Mouse (Mus musculus) embryo, embryonic 10 days (tissue): ENCODE measurements around the gene Atp5d.
A peak's percentile ranks its signal among the peaks of the same experiment; 100 is the strongest.

Experiments used
- DNase-seq: peaks from one replicate; pipeline ENCODE4 v3.0.0-alpha.2; 2015; ENCODE audit warnings: low spot score

Gene Atp5d

GRCm38 (mm10) chr10:80138553-80139438, at the start of gene Atp5d:
Gene Atp5d (plus strand): TSS chr10:80138632.
- DNase-seq: peak; percentile 74

DNA sequence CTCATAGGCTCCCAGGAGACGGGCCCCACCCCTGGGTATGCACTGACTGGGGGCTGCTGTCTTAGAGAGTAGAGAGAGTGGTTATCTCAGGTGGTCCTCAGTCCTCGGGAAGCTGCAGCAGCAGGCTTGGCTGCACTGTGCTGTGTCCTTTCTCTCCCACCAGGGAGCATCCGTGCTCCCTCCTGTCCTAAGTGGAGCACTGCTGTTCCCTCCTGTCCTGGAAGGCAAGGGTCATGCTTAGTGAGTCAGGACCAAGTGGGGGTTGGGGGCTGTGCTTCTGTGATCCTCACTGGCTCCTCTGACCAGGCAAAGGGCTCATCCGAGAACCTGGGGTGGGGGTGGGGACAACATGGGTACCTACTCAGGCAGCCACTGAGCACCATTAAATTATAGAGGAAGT, 49.3 kb upstream of the Atp5d start:
- DNase-seq: peak; percentile 28

DNA sequence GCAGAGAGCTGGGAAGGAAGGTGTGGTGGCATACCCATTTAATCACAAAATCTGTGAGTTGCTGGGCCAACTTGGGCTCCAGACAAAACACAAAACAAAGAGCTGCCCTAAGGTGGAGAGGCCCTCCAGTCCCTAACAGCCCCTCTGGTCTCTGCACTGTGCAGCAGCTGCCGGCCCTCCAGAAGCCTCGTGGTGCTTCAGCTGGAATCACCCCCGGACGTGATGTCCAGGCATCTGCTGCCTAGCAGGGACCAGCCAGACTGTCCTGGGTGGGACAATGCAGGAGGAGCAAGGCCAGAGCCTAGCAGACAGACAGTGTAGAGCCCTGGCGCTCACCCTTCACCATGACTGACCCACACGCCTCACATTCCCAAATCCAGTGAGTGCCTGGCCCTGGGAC, 46.9 kb upstream of the Atp5d start:
- no peak for DNase-seq

GRCm38 (mm10) chr10:80092690-80093089, 45.7 kb upstream of the Atp5d start:
- no peak for DNase-seq

DNA sequence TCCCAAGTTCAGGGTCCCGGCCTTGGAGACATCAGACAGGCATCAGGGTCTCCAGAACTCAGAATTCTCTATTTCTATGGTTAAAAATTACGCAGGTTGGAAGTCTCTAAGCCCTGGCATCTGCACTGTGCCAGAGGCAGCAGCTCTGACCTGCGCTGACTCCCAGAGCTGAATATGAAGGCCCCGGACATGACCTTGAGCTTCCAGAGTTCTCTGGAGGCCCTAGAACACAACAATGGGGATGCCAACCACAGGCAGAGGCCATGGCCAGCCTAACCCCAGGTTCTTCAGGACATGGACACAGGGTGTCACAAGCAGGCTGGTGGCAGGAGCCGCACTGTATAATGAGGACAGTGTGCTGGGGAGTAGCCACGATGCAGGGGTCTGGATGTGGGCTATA, 44.3 kb upstream of the Atp5d start:
- no peak for DNase-seq

DNA sequence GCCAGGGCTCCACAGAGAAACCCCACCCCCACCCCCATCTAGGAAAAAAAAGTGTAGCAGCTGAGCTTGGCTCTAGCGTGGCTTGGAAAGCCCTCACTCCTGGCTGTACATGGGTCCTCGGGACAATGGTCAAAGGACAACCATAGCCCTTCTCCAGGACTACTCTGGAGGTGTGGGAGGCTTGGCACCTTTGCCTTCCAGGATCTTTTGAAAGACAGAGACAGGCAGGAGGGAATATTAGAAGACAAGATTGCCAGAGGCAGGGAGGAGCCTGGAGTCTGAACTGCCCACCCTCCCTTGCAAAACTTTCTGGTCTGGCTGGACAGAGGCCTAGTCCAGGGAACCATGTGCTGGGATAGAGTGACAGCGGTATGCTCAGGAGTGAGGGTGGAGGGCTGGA, 43.7 kb upstream of the Atp5d start:
- no peak for DNase-seq

DNA sequence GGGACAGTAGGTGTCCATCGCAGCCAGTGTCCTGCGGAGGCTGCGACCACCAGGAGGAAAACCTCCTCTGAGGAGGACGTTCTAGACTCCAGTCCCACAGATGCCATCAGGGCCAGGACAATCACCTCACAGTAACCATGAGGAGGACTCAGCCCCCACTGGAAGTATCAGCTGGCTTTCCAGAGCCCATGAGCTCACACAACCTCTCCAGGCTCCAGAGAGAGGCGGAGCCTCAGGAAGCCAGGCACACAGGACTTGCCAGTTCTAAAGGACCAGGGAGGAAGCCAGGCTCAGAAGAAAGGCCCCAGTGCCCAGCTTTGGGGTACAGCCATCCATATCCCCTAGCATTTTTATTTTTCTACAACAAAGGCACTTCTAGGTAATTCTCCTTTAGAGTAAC, 42.9 kb upstream of the Atp5d start:
- no peak for DNase-seq

DNA sequence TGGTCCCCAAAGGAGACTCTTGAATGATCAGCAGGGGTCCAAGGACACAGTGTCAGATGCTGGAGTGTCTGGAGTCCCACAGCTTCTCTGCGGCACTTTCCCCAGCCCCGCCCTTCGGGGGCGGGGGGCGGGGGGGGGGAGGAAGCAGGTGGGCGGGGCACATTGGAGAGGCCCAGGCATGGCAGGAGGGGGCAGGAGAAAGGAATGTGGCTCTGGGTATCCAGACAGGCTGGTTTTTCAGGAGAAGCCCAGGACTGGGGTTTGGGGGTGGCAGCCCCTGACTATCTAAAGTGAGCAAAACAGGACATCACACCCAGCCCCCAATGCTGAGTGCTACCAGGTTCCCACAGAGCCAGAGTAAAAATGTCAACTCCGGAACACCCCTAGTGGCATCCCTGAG, 41.2 kb upstream of the Atp5d start:
- DNase-seq: no peak

DNA sequence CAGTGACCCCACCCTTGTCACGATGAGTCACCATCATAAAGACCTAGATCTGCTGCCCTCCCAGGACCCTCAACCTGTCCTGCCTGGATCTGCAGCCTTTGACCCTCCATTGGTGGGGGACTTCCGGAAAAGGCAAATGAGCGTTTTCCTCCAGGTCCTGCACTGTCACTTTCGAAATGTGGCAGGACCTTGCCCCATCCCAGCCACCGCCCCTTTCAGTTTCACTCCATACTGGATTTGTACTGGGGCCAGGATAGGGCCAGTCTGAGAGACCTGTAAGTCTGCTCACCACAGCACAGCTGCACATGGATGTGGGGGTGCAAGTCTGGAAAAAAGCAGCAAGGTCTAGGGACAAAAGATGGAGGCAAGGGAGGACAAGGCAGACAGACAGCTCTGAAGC, 39.8 kb upstream of the Atp5d start:
- no peak for DNase-seq

DNA sequence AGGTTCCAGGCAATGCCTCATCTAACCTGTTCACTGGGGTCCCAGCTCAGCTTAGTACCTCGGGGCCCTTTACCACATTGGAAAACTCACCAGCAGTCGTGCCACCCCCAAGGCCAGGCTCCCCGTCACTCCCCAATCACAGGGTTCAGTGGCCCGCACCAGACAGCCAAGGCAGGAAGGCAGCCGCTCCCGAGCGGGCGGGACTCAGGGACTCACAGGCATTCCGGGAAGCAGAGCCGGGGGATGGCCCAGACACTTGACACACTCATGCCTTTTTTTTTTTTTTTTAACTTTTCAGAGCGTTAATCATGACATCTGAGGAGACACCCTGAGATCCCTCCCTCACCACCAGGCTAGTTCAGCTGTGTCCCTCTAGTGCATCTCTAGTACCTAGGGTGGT, 37.5 kb upstream of the Atp5d start:
- DNase-seq: no peak

- DNase-seq: peak; percentile 93
Measured at GRCm38 (mm10) chr10:80102216-80102915, 36.1 kb upstream of the Atp5d start.

- DNase-seq: no peak
Measured at GRCm38 (mm10) chr10:80103032-80103431, 35.4 kb upstream of the Atp5d start.

DNA sequence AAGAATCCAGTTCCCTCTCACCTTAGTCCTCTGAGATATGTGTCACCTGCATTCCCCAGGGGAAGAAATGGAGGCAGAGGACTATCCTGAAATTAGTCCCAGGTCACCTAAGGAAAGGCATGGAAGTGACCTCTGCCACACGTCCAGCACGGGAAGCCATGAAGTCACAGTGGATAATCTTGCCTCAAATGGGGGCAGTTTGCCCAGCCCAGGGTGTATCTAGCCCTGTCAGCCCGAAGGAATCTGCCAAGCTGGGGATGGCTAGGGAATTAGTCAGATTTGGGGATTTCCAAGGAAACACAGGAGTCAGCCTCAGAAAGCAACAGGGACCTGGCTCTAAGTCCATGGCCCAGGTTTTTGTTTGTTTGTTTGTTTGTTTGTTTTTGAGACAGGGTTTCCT, 34.3 kb upstream of the Atp5d start:
- DNase-seq: no peak

GRCm38 (mm10) chr10:80105460-80105859, 33.0 kb upstream of the Atp5d start, which contains the start of gene Sbno2:
Gene Sbno2 (minus strand): TSS chr10:80105571.
- no peak for DNase-seq

- no peak for DNase-seq
Measured at GRCm38 (mm10) chr10:80105926-80106325, 32.5 kb upstream of the Atp5d start.

- DNase-seq: no peak
Measured at GRCm38 (mm10) chr10:80107678-80108077, 30.8 kb upstream of the Atp5d start.

DNA sequence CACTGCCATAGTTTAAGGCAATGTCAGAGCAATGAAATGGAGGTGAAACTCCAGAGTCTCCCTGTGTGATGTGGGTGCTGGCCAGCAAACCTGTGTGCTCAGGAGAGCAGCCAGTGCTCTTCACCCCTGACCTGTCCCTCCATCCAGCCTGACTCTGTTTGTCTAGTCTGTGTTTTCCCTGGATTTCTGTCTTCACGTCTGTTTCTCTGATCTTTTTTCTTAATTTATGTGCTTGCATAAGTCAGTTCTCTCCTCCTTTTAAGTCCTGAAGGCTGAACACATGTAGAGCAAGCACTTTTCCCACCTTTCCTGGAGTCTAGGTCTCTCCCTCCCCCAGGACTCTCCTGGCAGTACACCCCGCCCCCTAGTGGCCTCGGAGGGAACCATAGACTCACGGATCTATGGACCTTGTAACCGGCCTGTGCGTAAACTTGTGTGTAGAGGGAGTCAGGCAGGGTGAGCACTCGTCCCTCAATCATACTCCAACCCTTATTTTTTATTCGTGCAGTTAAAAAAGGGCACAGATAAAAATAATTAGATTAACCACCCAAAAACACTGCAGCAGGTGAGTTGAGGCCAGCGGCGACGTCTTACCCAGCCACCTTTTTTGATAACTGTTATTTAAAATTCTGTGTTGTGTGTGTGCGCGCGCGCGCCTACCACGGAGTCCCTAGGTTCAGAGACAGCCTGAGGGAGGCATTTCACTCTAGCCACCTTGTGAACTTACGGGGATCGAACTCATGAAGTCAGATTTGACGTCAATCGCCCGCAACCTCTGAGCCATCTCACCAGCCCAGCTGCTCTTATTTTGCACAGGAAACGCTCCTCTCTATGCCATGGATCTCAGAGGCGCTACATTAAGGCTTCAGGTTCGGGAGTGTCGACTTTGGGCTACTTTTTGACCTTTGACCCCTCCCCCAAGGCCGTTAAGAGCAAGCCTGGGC, 23.8 kb upstream of the Atp5d start:
- DNase-seq: peak; percentile 96

- peak; percentile 100 for DNase-seq
Measured at GRCm38 (mm10) chr10:80115290-80115943, 23.0 kb upstream of the Atp5d start, which contains the start of gene Stk11. Gene Stk11 (plus strand): TSS chr10:80115803.

- DNase-seq: no peak
Measured at GRCm38 (mm10) chr10:80115944-80116335, 22.5 kb upstream of the Atp5d start.

DNA sequence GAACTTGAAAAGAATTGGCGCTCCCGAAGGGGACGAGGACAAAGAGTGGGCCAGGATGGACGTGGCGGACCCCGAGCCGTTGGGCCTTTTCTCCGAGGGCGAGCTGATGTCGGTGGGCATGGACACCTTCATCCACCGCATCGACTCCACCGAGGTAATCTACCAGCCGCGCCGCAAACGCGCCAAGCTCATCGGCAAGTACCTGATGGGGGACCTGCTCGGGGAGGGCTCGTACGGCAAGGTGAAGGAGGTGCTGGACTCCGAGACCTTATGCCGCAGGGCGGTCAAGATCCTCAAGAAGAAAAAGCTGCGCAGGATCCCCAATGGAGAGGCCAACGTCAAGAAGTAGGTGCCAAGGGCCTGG, 21.9 kb upstream of the Atp5d start:
- DNase-seq: no peak

DNA sequence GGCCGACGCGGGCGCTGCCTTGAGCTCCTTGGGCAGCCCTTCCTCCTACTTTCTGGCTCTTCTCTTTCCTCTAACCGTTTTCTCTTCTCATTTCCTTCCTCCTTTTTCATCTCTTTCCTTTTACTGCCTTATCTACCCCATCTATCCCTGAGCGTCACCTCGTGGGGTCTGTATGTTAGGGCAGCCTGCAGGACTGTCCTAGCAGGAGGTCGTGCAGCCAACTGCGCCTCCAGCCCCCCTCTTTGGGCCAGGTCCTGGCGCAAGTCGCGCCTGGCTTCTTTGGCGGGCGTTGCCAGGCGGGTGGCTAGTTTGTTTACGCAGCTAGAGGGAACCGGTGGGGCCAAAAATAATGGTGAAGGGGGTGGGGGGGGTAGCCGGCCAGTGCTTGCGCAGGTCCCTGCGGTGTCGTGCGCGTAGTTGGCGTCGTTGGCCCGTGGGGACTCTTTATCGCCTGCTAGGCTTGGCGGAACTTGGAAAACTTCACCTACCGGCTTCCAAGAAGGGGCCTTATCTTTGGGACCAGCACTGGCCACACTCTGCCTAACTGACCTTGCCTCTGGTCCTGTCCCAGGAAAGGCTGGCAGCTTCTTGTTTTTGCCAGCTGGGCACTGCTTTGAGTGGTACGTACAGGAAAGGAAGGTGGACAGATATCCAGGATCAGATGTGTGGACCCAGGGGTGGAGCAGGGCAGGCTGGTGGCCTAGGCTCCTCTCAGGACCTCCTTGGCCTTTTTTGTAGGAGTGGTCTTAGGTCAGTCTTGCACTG, 21.3 kb upstream of the Atp5d start:
- no peak for DNase-seq
